Mouse (Mus musculus): ENCODE measurements around the gene Mical1.

The Mical1 gene

GRCm38 (mm10) chr10:41520410-41520673 is 44.2 kb downstream of the Mical1 start:
- DNase-seq (ENCODE audit: low spot score in 2 of 2) = no peak

DNA sequence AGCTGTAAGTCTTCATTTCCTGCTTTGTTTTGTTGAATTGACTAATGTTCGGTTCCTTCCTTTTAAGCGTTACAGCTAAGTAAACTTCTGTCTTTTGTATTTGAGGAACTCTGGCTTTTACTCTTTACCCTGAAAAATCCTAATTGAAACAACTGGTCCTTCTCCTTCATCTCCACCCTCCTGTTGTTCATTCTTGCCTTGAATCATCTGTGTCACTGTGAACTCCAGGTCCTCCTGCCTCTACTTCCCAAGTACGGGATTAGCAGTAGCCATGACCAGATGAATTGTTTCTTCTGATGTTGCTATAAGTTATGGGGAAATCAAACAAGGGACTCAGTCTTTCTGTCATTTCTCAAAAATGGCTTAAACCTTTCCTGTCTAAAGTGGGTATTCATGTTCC is 47.3 kb downstream of the Mical1 start:
- no peak for DNase-seq (ENCODE audit: low spot score in 2 of 2)

DNA sequence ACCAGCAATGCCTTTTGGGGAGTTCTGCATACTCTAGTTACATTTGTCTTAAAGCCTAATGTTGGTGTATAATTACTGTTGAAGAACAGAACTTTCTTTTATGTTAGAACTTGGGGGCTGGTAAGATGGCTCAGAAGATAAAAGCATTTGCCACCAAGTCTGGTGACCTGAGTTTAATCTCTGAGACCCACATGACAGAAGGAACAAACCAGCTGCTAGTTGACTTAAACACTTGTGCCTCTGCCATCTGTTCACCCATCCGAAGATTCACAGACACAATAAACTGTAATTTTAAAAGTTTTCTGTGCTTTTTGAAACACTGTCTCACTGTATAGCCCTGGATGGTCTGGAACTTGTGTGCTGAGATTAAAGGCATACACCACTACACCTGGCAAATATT is 49.6 kb downstream of the Mical1 start:
- no peak for DNase-seq (ENCODE audit: low spot score in 2 of 2)

DNA sequence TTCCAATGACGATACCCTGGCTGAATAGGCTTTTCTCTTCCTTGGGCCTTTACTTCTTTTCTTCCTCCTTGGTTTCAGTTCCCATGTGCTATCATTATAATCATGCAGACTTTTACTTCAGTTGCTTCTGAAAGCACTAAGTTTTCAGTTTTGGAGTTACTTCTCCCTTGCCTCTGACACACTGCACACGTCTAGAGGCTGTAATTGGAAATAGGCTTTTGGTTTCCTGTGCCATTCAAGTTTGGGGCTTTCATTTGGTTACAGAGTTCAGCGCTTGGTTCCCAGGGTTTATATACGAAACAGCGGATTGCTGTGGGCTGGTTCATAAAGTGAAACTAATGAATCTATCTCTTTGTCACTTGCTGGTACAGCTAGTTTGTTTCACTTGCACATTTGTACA is 53.9 kb downstream of the Mical1 start:
- no peak for DNase-seq (ENCODE audit: low spot score in 2 of 2)

DNA sequence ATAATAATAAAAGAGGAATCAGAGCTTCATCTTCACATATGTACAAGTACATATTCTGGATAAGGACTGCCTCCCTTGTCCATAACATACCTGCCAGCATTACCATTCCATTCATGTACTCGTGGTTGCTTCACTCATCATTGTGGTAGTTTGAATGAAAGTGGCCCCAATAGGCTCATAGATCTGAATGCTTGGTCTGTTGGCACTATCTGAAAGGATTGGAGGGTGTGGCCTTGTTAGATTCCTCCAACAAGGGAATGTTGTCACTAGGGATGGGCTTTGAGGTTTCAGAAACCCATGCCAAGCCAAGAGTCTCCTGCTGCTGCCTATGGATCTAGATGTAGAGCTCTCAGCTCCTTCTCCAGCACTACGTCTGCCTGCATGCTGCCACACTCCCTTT is 59.9 kb downstream of the Mical1 start:
- DNase-seq (ENCODE audit: low spot score in 2 of 2) = no peak
